Mouse (Mus musculus) induced T-regulatory cell, adult 2 months (primary cell): ENCODE results near the gene Lor.

Source experiments
- DNase-seq: peaks from one replicate; pipeline ENCODE4 v3.0.0-alpha.2; 2012; ENCODE audit warnings: low read depth

Lor gene

GRCm38 (mm10) chr3:92083042-92083441 lies at the start of gene Lor:
Lor (minus strand) TSS chr3:92083142.
- no peak for DNase-seq

GRCm38 (mm10) chr3:92123847-92124246 lies 40.9 kb upstream of the Lor start, which contains the start of gene Prr9:
Prr9 (minus strand) TSS chr3:92123947.
- DNase-seq = no peak

GRCm38 (mm10) chr3:92120902-92121301 lies 38.0 kb upstream of the Lor start:
- no peak for DNase-seq

GRCm38 (mm10) chr3:92117930-92118329 lies 35.0 kb upstream of the Lor start:
- no peak for DNase-seq

- no peak for DNase-seq
Measured at GRCm38 (mm10) chr3:92111526-92111925, 28.6 kb upstream of the Lor start.

- no peak for DNase-seq
Measured at GRCm38 (mm10) chr3:92110790-92111189, 27.8 kb upstream of the Lor start.

GRCm38 (mm10) chr3:92106582-92106981 lies 23.6 kb upstream of the Lor start:
- no peak for DNase-seq

GRCm38 (mm10) chr3:92081285-92081931 lies 1.5 kb downstream of the Lor start:
- no peak for DNase-seq

GRCm38 (mm10) chr3:92080462-92081284 lies 2.3 kb downstream of the Lor start:
- DNase-seq = peak; percentile 11

- DNase-seq = peak; percentile 23
Measured at GRCm38 (mm10) chr3:92050382-92051054, 32.4 kb downstream of the Lor start.

- no peak for DNase-seq
Measured at GRCm38 (mm10) chr3:92033892-92034291, 49.0 kb downstream of the Lor start.

GRCm38 (mm10) chr3:92033203-92033602 lies 49.7 kb downstream of the Lor start:
- DNase-seq = no peak
